Mouse (Mus musculus) stomach, postnatal 0 days (tissue): ENCODE data around the gene 4930412O13Rik.

Experiments
- CTCF ChIP-seq: IDR thresholded peaks from 2 replicates; pipeline ENCODE4 v1.5.1; 2016; ENCODE audit warnings: antibody characterized with exemption, low read depth, mild to moderate bottlenecking, moderate library complexity
- EP300 ChIP-seq: optimal IDR thresholded peaks from 2 replicates; pipeline ENCODE3; 2016; ENCODE audit warnings: antibody characterized with exemption

DNA sequence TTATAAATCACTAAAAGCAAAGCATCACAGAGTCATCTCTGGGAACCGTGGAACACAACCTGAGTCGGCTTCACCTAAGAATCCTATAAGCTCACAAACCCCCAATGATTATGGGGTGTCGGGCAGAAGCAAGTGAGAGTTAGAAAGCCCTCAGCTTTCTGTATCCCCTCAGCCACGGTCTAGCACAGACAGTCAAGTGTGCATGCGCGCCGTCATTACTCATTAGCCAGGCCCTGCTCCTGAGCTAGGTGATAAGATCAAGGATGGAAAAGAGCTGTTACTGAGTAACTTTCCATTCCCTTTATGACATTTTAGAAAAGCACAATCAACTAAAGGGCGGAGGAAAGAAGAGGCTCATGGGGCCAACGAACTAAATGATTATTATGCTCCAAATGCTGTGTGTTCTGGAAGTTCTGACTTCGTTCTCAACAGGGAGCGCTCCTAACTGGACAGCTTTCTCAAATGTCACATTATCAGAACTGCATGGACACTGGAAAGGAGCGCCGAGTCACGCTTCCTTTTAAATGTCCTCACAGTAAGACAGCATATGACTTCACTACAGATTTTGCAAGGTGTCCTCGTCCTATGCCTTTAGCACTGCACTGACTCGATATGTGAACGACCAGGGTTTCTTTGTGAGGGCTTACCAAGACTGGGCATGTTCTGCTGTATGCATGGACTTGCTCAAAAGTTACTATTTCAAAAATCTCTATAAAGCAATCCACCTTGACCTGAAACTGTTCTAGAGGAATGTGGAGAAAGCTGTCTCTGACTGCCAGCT lies 37.8 kb downstream of the 4930412O13Rik start:
- TF ChIP-seq EP300 (no peak), CTCF (no peak)
